Mouse (Mus musculus): Measurements from ENCODE around the gene Tm4sf19. TPM values are rescaled to one million over a fixed set of nuclear protein-coding genes. Genes with fewer than 3 reads are reported as not detected.

Tm4sf19 gene
- 0.10 TPM in 1 of 2 replicates, not detected in the other for polyA plus RNA-seq (2012; rRNA removed)

GRCm38 (mm10) chr16:32400267-32400666 lies at the start of gene Tm4sf19:
Gene Tm4sf19 (plus strand): TSS chr16:32400506.
- DNase-seq (ENCODE audit: low read depth) = no peak
- no peak for TF ChIP-seq POLR2A (IDR thresholded peaks at IDR 0.05; ENCODE audit: borderline replicate concordance, extremely low read depth, insufficient read depth, insufficient read length, poor library complexity, severe bottlenecking)
- TF ChIP-seq CTCF (IDR thresholded peaks at IDR 0.05; ENCODE audit: borderline replicate concordance, extremely low read depth, insufficient read depth, insufficient read length) = no peak

GRCm38 (mm10) chr16:32350776-32351175 lies 49.5 kb upstream of the Tm4sf19 start:
- no peak for DNase-seq (ENCODE audit: low read depth)
- TF ChIP-seq POLR2A (IDR thresholded peaks at IDR 0.05; ENCODE audit: borderline replicate concordance, extremely low read depth, insufficient read depth, insufficient read length, poor library complexity, severe bottlenecking) (no peak), CTCF (IDR thresholded peaks at IDR 0.05; ENCODE audit: borderline replicate concordance, extremely low read depth, insufficient read depth, insufficient read length) (no peak)

- DNase-seq (ENCODE audit: low read depth) = no peak
- TF ChIP-seq POLR2A (IDR thresholded peaks at IDR 0.05; ENCODE audit: borderline replicate concordance, extremely low read depth, insufficient read depth, insufficient read length, poor library complexity, severe bottlenecking) (no peak), CTCF (IDR thresholded peaks at IDR 0.05; ENCODE audit: borderline replicate concordance, extremely low read depth, insufficient read depth, insufficient read length) (no peak)
Measured at GRCm38 (mm10) chr16:32363530-32363929, 36.8 kb upstream of the Tm4sf19 start.

GRCm38 (mm10) chr16:32371351-32371750 lies 29.0 kb upstream of the Tm4sf19 start:
- TF ChIP-seq CTCF (IDR thresholded peaks at IDR 0.05; ENCODE audit: borderline replicate concordance, extremely low read depth, insufficient read depth, insufficient read length) = peak; percentile 34; the same call in 1 of the 2 replicates
- TF ChIP-seq POLR2A (IDR thresholded peaks at IDR 0.05; ENCODE audit: borderline replicate concordance, extremely low read depth, insufficient read depth, insufficient read length, poor library complexity, severe bottlenecking) = no peak
- peak; percentile 41 for DNase-seq (ENCODE audit: low read depth)

GRCm38 (mm10) chr16:32379575-32379974 lies 20.7 kb upstream of the Tm4sf19 start:
- DNase-seq (ENCODE audit: low read depth) = no peak

GRCm38 (mm10) chr16:32382901-32383300 lies 17.4 kb upstream of the Tm4sf19 start:
- no peak for DNase-seq (ENCODE audit: low read depth)
- TF ChIP-seq POLR2A (IDR thresholded peaks at IDR 0.05; ENCODE audit: borderline replicate concordance, extremely low read depth, insufficient read depth, insufficient read length, poor library complexity, severe bottlenecking) (no peak), CTCF (IDR thresholded peaks at IDR 0.05; ENCODE audit: borderline replicate concordance, extremely low read depth, insufficient read depth, insufficient read length) (no peak)

More at GRCm38 (mm10) chr16:32379575-32379974, 20.7 kb upstream of the Tm4sf19 start:
- TF ChIP-seq POLR2A (IDR thresholded peaks at IDR 0.05; ENCODE audit: borderline replicate concordance, extremely low read depth, insufficient read depth, insufficient read length, poor library complexity, severe bottlenecking) (no peak), CTCF (IDR thresholded peaks at IDR 0.05; ENCODE audit: borderline replicate concordance, extremely low read depth, insufficient read depth, insufficient read length) (no peak)

- TF ChIP-seq POLR2A (IDR thresholded peaks at IDR 0.05; ENCODE audit: borderline replicate concordance, extremely low read depth, insufficient read depth, insufficient read length, poor library complexity, severe bottlenecking) (no peak), CTCF (IDR thresholded peaks at IDR 0.05; ENCODE audit: borderline replicate concordance, extremely low read depth, insufficient read depth, insufficient read length) (no peak)
- DNase-seq (ENCODE audit: low read depth) = no peak
Measured at GRCm38 (mm10) chr16:32384885-32385284, 15.4 kb upstream of the Tm4sf19 start.

GRCm38 (mm10) chr16:32386826-32387225 lies 13.5 kb upstream of the Tm4sf19 start:
- no peak for TF ChIP-seq CTCF (IDR thresholded peaks at IDR 0.05; ENCODE audit: borderline replicate concordance, extremely low read depth, insufficient read depth, insufficient read length)
- no peak for TF ChIP-seq POLR2A (IDR thresholded peaks at IDR 0.05; ENCODE audit: borderline replicate concordance, extremely low read depth, insufficient read depth, insufficient read length, poor library complexity, severe bottlenecking)
- DNase-seq (ENCODE audit: low read depth) = no peak

- TF ChIP-seq POLR2A (IDR thresholded peaks at IDR 0.05; ENCODE audit: borderline replicate concordance, extremely low read depth, insufficient read depth, insufficient read length, poor library complexity, severe bottlenecking) (no peak), CTCF (IDR thresholded peaks at IDR 0.05; ENCODE audit: borderline replicate concordance, extremely low read depth, insufficient read depth, insufficient read length) (no peak)
Measured at GRCm38 (mm10) chr16:32389049-32389448, 11.3 kb upstream of the Tm4sf19 start.

GRCm38 (mm10) chr16:32389841-32390240 lies 10.5 kb upstream of the Tm4sf19 start:
- TF ChIP-seq CTCF (IDR thresholded peaks at IDR 0.05; ENCODE audit: borderline replicate concordance, extremely low read depth, insufficient read depth, insufficient read length) = no peak
- no peak for TF ChIP-seq POLR2A (IDR thresholded peaks at IDR 0.05; ENCODE audit: borderline replicate concordance, extremely low read depth, insufficient read depth, insufficient read length, poor library complexity, severe bottlenecking)
- DNase-seq (ENCODE audit: low read depth) = no peak

More at GRCm38 (mm10) chr16:32389049-32389448, 11.3 kb upstream of the Tm4sf19 start:
- DNase-seq (ENCODE audit: low read depth) = no peak

- no peak for DNase-seq (ENCODE audit: low read depth)
- no peak for TF ChIP-seq CTCF (IDR thresholded peaks at IDR 0.05; ENCODE audit: borderline replicate concordance, extremely low read depth, insufficient read depth, insufficient read length)
- TF ChIP-seq POLR2A (IDR thresholded peaks at IDR 0.05; ENCODE audit: borderline replicate concordance, extremely low read depth, insufficient read depth, insufficient read length, poor library complexity, severe bottlenecking) = no peak
Measured at GRCm38 (mm10) chr16:32390882-32391281, 9.4 kb upstream of the Tm4sf19 start.
